Mouse (Mus musculus): ENCODE data around the gene Fut7.

DNA sequence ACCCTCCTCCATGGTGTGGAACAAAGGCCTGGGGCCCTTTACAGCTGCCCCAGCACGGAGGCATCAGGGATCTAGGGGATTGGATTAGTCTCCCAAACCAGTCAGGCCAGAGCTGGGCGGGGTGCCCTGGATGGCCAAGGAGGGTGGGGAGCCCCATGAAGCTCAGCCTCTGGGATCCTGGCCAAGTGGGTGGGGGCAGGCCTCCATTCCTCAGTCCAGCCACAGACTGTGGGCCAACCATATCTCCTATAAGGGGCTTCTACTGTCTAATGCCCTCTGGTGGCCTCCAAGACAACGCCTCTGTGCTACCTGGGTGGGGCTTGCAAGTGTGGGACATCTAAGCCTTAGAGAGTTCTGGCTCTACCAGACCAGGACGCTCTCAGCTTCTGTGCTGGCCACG, 35.8 kb downstream of the Fut7 start:
- TF ChIP-seq CTCF (IDR thresholded peaks at IDR 0.05; ENCODE audit: low read depth): no peak; the same call in 1 of the 2 replicates
- TF ChIP-seq EP300 (IDR thresholded peaks at IDR 0.05; ENCODE audit: low read depth): no peak
